Mouse (Mus musculus) urinary bladder, adult 2 months (tissue): ENCODE data around the gene Uox. TPM values are rescaled to one million over a fixed set of nuclear protein-coding genes. Genes with fewer than 3 reads are reported as not detected.

Experiments
- DNase-seq: peaks from one replicate; pipeline ENCODE4 v3.0.0; 2022; ENCODE audit warnings: low spot score
- polyA plus RNA-seq: library from polyadenylated mRNA; depleted of rRNA; stranded (reverse); fragments of >200 nt; gene quantifications from 2 replicates; pipeline ENCODE4 v1.2.3, GENCODE M21; 2012

The Uox gene
- polyA plus RNA-seq, 1 experiment: not detected

DNA sequence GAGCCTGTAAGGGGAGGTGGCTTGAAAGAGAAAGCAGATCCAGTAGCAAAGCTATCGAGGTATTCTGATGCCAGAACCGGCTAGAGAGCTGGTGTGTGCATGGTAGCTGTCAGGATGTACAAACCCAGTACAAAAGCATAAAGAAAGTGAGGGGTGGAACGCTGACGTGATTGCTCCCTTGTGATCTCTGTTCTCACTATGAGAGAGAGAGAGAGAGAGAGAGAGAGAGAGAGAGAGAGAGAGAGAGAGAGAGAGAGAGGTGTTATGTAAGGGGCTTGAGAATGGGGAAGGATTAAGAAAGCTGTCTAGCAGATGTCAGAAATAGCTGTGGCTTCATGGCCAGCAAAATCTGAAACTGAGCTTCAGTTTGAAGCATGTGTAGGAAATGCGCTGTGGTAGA is 13.7 kb downstream of the Uox start:
- no peak for DNase-seq

DNA sequence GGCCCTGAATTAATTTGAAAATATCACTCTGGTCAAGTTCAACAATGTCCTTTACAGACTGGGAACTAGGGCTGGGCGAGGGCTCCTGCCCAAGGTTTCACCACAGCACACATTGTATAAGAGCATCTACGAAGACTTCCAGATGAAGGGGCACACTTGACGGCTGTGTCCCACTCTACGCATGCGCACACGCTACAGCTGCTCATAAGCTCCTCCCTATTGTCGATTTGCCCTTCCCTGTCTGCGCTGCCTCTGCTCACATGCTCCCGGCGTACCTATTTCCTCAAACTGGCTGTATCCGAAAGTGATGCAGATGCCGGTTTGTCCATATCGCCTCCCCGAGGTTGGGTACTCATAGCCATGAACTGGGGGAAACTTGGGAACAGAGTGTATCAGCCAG is 16.4 kb downstream of the Uox start:
- DNase-seq: no peak

DNA sequence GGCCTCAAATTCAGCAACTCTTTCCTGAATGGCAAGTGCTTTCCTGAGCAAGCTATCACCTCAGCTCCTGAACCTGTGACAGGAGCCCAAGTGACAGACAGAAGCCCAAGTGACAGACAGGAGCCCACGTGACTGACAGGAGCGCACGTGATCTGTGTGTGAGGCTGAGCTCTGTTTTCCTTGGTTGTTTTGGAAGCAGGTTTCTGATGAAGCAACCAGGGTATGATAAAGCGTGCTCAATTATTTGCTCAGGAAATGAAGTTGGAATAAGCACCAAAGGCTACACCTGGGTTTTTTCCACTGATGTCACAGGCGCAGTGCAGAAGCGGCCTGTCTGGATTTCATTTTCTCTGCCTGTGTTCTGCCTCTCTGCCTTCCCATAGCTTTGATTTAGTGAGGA is 19.3 kb downstream of the Uox start:
- DNase-seq: no peak

DNA sequence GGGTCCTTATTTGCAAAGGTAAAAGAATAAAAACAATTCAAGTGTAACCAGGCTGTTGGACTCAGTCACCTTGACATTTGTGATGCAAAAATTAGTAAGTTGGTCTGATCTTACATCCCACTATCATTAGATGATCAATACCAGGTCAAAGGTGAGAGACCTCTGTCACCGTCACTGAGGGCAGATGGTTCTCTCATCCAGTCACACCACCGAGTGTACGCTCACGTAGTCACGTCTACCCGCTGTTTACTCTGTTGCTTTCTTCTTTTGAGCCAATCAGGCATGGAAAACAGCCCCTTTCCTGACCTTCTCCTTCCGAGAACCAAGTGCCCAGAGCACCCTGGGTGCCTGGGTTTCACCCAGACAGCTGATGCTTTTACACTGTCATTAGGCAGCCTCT is 20.9 kb downstream of the Uox start:
- DNase-seq: no peak

DNA sequence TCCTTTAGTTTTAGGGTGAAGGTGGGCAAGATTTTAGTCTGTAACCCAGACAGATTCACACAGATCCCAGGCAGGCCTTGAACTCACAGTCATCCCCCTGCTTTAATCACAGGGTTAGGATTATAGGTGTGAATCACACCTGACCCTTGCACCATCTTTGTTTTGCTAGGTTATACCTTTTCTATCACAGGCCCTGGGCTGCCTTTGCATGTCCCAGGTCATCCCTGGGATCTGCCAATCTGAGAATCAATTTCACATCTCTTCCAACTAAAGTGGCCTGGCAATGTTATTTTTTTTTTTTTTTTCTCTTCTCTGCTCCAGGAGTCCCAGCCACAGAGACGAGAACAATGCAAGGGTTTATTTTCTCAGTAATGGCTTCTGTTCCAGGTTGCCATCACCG is 21.4 kb downstream of the Uox start:
- no peak for DNase-seq

DNA sequence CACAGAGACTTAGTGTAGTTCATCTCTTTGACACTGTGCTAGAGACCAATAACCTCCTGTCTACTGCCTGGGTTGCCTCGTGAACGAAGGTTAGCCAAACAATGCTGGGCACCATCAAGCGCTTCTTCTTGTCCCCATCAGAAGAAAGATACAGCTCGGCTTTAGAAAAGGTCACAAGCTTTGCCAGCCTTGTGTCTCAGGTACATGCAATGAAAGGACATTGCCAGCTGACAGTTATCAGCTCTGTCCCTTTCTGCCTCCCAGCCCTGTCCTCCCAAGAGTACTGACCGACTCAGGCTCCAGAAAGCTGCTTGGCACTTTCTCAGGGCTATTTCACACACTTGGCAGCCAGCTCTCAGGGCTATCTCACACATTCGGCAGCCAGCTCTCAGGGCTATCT is 25.2 kb downstream of the Uox start:
- no peak for DNase-seq

DNA sequence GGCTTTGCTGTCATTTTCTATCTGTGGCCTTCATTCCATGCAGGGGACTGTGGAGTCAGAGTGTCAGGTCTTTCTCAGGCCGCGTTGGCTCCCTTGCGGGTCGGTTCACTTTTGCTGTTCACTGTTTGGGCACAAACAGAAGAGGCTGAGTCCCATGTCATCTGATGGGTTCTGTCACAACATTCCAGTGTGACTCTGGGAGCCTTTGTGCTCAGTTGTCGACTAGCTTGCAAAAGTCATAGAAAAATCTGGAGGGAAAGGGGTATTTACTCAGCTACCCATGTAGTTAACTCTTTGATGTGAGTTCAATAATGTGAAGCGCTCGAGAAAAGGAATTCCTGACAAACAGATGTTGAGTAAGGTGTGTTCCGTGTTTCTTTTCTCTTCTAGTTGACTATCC is 26.2 kb downstream of the Uox start:
- no peak for DNase-seq

DNA sequence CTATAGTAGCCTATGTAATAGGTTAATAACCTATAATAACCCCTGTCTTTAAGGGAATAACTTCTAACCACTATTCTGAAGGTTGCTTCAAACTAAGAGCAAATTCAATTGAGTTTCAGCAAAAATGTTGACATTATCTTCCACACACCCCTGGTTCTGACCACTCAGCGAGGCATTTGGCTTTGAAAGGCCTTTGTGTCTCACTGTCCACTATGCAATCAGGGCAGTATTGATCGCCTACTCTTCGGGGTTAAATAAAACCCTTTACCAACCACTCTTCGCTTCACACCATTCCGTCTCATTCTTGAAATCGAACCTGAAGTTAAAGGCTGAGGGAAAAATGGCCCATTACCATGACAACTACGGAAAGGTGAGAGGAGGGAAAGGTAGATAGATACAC is 26.6 kb downstream of the Uox start:
- no peak for DNase-seq

DNA sequence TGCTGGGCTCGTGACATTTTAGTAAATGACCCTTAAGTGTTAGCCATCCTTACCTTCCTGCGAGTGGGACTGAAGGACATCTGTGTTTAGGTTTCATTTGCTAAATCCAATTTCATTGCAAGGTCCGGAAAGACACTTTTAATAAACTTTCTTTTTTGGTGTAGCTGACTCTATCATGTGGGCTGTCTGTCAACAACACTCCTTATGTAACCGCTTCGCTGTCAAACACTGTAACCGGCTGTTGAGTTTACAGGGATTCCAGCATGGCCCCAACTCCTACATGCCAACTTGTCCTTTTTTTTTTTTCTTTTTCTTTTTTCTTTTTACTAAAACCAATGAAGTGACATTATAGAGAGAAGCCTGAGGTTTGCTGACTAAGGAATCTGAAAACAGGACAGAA is 28.2 kb downstream of the Uox start:
- DNase-seq: no peak

DNA sequence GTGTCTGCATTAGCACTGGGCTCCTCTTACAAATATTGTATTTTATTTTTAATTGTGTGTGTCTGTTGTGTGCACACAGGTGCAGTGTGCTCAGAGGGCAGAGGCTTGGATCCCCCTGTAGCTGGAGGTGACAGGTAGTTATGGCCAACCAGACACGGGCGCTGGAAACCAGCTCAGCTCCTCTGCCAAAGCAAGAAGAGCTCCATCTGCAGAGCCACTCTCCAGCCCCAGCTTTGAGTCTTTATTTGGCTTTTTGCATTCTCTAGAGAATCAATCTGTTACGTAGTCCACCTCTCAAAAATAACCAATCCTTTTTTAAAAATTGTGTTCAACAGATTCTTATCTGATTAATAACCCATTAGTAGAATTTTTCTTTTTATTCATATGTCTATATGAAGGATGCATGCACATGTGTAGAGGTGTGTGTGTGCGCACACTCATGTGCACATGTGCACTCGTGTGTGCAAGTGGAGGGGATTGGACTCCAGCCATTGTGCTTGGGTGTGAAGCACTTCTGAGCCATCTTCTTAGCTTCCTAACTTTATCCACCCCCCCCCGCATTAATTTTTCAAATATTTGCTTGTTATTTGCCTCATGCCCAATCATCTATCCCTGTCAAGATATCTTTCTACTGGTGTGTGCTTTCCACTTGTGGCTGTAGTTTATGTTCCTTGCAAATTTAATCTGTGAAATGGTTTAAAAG is 29.1 kb downstream of the Uox start:
- no peak for DNase-seq

DNA sequence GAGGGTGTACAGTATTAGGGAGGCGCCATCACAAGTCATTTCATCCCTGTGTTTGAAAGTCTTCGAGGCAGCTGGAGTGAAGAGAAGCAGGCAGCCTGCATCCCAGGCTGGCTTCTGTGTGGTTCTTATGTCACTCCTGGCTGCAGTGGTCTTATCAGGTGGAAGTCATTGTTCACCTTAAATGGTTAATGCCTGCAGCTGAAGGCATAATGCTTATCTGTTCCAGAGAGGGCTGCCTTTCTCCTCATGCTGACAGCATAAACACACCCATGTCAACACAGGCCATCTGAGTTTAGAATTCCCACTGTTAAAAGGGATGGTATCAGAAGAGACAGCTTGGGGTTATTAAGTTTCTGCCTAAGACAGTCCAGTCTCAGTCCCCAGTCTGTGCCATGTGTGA is 31.0 kb downstream of the Uox start:
- no peak for DNase-seq

DNA sequence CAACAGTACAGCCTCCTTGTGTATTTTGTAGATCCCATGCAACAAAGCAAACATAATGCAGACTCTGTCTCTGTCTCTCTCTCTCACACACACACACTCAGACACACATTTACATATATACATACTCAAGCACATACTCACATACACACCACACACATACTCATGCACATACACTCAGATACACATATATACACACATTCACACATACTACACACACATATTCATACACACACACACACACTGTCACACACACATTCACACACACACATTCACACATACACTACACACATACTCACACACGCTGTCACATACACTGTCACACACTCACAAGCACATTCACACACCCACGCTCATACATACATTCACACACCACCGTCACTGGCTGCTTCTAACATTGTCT is 32.3 kb downstream of the Uox start:
- DNase-seq: no peak

DNA sequence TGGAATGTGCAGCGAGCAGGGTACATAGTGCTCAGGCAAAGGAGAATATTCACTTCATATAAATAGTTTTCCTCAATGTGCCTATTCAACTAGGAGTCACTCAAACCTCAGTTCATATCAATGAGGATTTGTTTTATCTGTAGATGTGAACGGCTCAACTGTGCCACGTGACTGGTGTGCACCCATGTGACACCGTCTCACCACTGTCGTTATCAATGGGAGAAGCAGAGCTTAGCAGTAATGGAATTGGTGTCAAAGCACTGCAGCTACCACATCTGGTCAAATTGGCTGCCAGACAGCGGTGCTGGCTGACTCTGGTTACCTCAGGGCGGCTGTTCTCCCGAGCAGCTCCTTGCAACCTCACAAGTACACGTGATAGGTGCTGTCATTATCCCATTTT is 34.4 kb downstream of the Uox start:
- DNase-seq: no peak

DNA sequence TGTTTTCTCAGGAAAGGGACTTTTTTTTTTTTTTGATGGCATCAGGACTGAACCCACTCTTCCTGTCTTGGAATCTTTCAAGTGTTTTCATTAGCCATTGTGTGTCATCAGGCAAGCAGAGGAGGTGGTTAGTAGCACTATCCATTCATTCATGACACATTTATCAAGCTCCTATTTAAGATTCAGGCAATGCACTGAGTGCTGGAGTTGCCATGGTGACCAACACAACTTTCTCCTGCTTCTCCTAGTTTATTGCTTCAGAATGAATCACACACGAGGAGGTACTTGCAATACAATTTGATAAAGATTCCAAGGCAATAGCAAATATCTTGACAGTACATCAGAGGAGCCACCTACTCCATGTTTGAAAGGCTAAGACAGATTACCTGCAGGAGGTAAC is 37.1 kb downstream of the Uox start:
- no peak for DNase-seq

DNA sequence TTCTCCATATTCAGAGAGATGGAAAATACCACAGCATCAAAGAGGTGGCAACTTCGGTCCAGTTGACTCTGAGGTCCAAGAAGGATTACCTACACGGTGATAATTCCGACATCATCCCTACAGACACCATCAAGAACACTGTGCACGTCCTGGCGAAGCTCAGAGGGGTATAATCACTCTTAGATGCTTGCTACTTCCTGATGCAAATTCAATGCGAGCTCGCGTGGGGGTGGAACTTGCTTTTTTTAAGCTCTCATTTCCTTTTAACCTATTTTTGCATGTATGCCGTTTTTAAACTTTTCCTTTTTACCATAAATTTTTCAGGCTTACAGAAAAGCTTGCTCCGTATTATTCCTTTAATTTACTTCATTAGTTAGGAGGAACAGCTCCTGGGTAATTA is 40.1 kb downstream of the Uox start:
- DNase-seq: no peak

DNA sequence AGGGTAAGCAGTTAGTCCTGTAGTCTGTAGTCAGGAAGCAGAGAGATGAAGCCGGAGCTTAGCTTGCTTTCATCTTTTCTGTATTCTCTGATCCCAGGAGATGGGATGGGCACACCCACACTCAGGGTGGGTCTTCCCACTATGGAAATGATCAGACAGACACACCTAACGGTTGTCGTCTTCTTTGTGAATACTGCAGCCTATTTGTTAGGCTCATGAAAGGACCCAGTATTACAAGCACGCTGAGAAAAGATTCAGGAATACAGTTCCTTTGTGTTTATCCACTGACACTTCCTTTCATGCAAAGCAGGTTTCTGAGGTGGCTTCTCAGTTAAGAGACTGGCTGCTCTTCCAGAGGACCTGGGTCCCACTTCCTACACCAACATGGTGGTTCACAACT is 41.0 kb downstream of the Uox start:
- no peak for DNase-seq

DNA sequence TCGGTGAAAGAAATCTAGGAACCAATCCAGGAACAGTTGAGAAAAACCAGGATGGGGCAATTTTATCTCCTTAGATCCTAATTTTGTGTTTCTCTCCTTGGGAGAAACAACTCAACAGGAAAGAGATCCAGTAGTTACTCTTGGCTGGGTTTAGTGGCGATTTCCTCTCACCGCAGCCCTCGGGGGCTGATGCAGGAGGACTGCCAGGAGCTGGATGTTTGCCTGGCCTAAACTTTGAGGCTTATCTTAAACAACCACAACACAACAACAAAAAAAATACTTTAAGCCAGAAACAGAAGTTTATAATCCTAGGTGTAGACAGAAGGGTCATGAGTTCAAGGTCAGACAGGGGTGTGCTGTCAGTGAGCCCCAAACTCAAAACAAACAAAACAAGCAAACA is 41.6 kb downstream of the Uox start:
- no peak for DNase-seq

DNA sequence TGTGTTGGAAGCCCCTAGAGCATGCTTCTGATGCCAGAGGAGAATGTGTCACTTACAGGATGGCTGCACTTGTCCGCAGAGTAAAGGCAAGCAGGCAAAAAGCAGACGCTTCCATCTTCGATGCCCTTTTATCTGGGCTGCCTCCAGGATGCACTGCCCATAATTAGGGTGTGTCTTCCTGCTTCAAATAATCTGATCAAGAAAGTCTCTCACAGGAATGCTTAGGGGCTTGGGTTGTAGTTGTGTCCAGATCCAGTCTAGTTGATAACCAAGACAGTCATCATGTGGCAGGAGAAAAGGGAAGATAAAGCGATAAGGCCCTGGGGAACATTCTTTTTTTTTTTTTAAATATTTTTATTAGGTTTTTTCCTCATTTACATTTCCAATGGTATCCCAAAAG is 45.3 kb downstream of the Uox start, which contains the start of gene Dnase2b:
Gene Dnase2b, minus strand, starts transcription at position 101 of the 400 bp plus-strand sequence.
- DNase-seq: no peak

DNA sequence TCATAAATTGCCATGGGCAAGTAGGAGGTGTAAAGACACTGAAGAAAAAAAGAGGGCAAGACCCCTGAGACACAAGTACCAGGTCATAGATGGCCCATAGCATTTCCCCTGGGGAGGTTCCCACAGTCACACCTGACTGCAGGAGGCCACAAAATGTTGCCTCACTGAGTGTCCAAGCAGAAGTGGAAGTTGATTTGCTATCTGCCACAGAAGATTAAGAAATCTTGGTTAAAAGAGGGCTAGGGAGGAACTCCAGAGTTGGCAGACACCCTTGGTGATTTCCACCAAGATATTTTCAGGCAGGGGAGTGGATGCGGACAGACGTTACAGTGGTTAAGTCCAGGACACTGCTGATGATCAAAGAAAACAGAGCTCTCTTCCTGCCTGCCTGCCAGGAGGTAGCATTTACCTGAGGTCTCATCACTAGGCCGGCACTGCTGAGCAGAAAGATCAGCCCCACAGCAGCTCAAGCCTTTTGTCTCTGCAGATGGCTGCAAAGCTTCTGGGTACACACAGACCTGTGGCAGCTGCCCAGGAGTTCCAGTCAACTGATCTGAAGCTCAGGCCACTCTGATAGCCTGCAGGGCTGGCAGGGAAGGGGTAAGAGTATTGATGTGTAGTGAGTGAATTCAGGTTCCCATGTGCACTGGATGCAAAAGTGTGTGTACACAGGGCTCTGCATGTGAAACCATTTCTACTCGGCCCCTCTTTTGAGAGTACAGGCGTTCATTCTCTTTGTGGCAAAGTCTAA is 46.5 kb downstream of the Uox start:
- no peak for DNase-seq

DNA sequence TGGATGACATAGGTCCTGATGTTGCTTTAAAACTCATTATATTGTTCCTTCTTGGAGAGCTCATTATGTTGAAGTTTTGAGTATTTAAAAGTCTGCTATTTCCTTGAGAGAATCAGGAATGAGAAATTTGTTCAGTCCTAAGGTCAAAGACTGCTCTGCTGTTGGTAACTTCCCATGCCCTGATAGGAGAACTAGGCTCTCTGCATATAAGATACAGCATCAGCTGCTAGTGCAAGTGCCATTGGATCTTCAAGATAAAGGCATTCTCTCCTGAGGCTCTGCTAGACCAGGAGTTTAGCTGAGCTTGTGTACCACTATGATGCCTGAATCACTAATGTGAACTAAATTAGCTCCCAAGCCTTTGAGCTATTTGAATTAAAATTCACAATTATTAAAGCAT is 47.7 kb downstream of the Uox start:
- DNase-seq: no peak

DNA sequence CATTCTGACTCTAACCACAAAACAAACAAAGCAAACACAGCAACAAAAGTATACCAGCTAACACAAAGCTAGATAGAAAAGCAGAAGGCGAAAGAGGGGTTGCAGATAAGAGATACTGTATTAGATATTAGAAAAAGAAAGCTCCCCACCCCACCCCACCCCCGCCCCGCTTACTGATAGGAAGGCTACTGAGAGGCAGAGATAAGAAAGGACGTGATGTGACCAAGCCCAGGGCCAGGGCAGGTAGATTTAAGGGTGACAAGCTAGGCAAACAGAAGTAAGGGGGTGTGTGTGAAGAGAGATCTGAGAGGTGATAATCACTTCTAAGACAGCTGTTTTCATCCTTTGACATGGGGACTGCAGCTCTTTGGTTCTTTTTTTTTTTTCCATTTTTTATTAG is 48.1 kb downstream of the Uox start:
- DNase-seq: no peak

DNA sequence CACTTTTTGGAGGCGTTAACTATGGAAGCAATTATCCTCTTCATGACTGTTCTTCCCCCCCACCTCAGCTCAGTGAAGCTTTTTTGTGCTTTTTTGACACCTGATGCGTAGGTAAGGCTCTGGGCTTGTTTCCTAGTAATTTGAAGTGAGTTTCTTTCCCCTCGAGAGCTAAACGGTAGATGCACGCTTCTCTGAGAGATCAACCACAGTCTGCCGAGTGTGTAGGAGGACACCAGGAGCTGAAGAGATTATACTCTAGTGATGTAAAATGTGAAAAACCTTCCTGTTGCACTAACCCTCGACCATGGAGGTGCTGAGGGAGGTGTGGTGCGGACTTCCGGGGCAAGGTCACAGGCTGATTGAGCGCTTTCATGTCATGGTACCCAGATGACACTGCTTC is 49.9 kb downstream of the Uox start:
- no peak for DNase-seq

DNA sequence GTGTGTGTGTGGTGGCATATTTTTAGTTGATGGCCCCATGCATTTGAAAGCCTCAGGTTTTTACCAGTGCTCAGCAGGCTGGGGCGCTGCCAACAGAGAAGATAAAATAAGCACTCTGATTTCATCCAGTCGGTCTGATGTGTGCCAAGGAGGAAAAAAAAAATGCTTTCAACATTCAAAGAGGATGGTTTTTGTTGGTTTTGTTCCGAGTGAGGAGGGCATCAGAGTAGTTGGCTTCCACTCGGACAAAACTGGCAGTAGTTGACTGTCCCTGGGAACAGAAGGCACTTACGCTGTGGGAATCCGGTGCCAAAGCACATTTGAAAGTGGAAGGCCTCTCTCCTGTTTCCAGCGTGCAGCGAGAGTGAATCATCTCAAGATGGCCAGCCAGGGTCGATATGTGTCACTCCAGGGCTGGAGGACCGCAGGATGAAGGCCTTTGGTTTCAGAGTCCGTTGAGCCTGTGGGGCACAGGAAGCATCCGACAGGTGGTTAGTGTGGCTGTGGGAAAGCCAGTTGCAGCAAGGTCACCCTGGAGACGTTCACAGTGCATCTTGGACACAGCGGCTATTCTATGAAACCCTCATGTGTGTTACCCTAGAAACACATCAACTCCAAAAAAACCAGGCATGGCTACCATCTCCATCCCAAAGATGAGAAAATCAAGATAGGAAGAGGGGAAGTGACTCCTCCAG is 50.5 kb downstream of the Uox start:
- no peak for DNase-seq
